Mouse (Mus musculus) cerebellum, adult 9-10 months (tissue): Measurements from ENCODE around the gene Kdm8.

ENCODE experiments used
- DNase-seq: peaks from one replicate; pipeline ENCODE4 v3.0.0; 2022

Kdm8 gene

GRCm38 (mm10) chr7:125469937-125470336 is 25.5 kb downstream of the Kdm8 start:
- peak; percentile 68 for DNase-seq

- DNase-seq: no peak
Observed at GRCm38 (mm10) chr7:125470901-125471300, 26.4 kb downstream of the Kdm8 start.

GRCm38 (mm10) chr7:125471991-125472741 is 27.7 kb downstream of the Kdm8 start:
- DNase-seq: peak; percentile 84

- DNase-seq: no peak
Observed at GRCm38 (mm10) chr7:125474535-125474934, 30.1 kb downstream of the Kdm8 start.

GRCm38 (mm10) chr7:125475601-125476251 is 31.2 kb downstream of the Kdm8 start:
- DNase-seq: no peak

DNA sequence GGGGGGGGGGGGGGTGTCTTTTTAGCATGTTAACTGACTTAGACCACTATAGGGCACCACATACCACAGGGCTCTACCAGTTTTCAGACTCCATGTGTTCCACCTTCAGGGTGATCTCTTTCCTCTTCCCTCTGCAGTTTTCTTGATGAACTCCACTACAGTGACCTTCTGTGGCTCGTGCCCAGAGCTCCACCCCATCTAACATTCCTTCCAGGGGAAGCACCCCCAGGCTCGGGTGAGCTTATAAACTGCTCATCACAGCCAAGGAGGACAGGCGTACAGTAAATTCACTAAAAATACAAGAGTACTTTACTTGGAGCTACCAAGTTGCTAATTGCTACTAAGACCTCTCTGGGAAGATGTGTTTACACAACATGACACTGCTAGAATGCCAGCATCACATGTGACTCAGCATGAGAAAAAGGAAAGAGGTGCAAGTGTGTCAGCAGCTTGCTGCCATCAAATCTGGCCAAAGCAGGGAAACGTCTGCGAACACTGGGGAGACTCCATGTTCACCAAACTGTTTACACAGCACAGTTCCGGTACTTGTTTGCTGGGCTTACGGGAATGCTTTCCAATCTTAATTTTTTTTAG is 34.0 kb downstream of the Kdm8 start:
- no peak for DNase-seq

DNA sequence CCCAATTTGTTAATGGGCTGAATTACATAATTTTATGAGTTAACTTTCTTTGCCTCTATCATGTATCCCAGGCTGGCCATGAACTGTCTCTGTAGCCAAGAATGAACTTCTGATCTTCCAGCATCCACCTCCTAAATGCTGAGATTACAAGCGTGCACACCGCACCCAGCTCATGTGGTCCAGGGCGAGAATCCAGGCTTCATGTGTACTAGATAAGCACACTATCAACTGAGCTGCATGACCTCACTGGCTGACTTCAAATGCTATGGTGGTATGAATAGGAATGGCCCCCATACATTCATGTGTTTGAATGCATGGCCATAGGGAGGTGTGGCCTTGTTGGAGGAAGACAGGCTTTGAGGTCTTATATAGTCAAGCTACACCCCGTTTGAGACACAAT is 36.0 kb downstream of the Kdm8 start:
- no peak for DNase-seq

DNA sequence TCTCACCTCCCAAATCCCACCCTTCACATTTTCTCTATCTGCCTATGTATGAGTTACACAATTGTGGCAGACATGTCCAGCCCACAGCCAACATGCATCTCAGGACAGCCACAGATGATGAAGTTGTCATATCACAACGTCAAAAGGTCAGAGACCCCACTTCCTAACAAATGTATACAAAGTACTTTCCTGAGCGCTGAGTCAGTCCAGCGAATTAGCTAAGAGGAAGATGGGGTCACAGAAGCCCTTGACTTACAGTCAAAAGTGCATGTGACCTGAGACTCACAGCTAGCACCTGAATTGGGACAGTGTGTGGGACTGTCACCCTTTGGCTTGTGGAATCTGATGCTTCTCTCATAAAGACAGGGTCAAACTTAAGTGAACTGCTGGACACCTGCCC is 37.9 kb downstream of the Kdm8 start:
- DNase-seq: no peak

GRCm38 (mm10) chr7:125482886-125483285 is 38.4 kb downstream of the Kdm8 start:
- DNase-seq: no peak

DNA sequence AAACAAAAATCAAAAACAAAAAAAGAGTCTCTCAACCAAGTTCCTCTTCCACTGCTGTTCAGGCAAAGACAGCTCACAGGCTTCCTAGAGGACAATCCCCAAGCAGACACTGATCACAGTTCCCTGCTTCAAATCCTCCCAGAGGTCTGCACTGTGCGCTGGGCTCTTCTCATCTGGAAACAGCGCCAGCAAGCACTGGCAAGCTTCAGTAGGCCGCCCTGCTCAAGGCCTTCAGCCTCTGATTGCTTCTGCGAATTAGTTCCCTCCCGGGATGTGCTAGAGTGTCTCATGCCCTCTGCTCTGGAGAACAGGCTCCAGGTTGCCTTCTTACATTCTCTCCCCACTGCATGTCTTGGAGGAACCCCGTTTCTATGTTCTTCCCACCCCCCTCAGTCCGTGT is 40.3 kb downstream of the Kdm8 start:
- DNase-seq: no peak

GRCm38 (mm10) chr7:125486121-125486630 is 41.7 kb downstream of the Kdm8 start:
- no peak for DNase-seq

DNA sequence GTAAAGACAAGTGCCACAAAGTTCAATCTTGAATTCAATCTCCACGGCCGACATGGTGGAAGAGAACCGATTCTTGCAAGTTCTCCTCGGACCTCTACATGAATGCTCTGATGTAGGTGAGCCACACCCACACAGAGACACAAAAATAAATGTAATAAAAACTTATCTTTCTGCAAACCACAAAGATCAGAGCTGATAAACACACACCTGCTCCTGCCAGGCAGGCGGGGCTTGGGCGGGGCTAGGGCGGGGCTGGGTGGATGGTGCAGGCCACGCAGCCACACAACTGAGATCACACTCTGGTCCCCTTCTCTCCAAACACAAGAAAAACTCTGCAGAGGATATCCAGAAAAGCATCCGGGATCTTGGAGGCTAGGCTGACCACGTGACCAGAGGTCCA is 42.6 kb downstream of the Kdm8 start:
- DNase-seq: no peak

DNA sequence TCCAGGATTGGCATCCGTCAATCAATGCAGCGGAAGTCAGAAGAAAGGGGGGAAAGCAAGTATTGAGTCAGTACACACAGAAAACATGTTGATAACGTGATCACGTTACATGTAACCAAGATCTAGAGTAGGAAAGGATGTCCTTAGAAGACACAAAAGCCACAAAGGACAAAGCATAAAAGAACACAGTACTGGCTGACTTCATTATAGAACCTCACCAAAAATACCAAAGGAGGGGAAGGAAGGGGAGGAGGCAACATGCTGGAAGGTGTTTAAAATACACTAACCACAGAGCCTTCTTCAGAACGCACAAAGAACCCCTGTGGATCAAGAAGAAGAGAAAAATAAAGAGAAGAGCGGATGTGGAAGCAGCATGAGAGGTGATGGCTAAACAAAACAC is 44.2 kb downstream of the Kdm8 start:
- no peak for DNase-seq

GRCm38 (mm10) chr7:125489636-125490035 is 45.2 kb downstream of the Kdm8 start:
- no peak for DNase-seq

- peak; percentile 95 for DNase-seq
Observed at GRCm38 (mm10) chr7:125490947-125491735, 46.7 kb downstream of the Kdm8 start, which contains the start of gene Nsmce1. Gene Nsmce1, minus strand, starts transcription at chr7:125491596.

DNA sequence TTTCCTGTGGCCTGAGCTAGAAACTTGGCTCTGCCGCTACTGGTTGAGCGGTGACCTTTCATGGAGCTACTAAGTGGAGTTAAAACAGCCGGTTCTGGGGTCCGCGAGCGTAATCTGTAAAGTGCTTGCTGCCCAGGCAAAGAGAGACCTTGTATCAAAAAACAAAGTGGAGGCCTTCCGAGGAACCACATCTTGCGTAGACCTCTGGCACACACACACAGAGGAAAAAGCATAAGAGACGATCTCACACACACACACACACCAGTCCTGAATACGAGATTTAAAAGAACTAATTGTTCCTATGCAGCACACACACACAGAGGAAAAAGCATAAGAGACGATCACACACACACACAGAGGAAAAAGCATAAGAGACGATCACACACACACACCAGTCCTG is 47.3 kb downstream of the Kdm8 start:
- no peak for DNase-seq

DNA sequence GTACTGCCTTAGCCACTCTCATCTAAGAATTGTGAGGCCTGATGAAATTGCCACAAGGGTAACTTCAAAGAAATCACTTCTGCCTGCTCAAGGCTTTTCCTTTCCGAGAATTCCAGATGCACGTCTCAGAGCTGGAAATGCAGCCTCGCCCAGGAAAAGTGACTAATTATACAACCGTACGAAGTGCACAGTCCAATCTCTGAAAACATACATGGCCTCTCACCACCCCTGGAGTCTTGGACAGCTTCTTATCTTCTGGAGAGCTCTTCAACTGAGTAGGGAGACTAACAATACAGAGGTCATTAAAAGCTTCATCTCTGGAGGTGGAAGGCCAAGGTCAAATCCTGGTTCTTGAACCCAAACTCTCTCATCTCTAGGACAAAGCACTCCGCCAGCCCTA is 48.1 kb downstream of the Kdm8 start:
- DNase-seq: no peak

- DNase-seq: no peak
Observed at GRCm38 (mm10) chr7:125495864-125496440, 51.5 kb downstream of the Kdm8 start.

- DNase-seq: no peak
Observed at GRCm38 (mm10) chr7:125499927-125500868, 55.7 kb downstream of the Kdm8 start.

- DNase-seq: no peak
Observed at GRCm38 (mm10) chr7:125500879-125501278, 56.4 kb downstream of the Kdm8 start.

DNA sequence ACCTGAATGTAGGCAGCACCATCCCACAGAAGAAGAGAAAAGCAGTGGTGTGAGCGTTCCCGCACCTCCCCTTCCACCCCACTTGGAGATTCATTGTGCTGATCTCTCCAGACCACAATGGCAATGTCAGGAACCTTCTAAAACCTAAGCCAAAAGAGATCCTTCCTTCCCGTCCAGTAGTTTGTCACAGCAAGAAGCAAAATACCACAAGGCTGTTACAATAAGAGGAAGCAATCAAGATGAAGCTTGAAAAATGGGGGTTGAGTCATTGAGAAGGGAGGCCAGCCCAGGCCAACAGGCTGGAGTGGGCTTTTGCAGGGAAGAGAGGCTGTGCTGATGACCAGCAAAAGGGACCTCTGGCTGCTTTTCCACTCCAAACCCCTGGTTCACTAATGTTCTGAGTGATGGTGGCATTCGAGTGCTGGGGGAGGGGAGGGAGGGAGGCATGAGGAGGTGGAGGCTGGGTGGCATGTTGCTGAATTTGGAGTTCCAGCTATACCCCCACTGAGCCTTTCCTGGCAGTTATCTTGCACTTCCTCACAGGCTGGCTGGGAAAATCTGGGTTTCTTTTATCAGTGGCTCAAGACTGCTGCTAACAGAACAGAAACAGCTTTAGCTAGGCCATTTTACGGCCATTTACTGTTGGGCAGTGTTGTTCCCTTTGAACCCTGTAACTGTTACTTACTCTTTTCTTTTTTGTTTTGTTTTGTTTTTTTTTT is 59.1 kb downstream of the Kdm8 start:
- no peak for DNase-seq
